Mouse (Mus musculus) hindlimb bud, embryonic 11.5 days (tissue): ENCODE data around the gene Bin2.
A peak's percentile ranks its signal among the peaks of the same experiment; 100 is the strongest.

Experiments used
- DNase-seq: peaks from one replicate; pipeline ENCODE4 v3.0.0-alpha.2; 2012; ENCODE audit warnings: low read depth, low spot score; ENCODE audit errors: extremely low spot score

Gene Bin2

DNA sequence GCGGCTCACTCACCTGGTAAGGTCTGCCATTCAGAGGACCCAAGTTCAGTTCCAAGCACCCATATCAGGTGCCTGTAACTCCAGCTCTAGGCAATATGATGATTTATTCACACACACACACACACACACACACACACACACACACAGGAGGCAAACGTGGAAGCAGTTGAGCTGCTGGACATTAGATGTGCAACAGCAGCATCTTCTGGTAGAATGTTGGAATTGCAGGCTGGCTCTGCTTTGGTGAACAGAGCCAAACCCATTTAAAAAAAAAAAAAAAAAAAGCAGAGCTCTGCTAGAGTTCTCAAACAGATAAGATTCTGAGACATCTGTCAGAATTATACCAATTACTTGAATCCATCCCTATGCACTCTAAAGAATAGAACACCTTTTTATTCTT is 13.7 kb upstream of the Bin2 start:
- peak; percentile 74 for DNase-seq

DNA sequence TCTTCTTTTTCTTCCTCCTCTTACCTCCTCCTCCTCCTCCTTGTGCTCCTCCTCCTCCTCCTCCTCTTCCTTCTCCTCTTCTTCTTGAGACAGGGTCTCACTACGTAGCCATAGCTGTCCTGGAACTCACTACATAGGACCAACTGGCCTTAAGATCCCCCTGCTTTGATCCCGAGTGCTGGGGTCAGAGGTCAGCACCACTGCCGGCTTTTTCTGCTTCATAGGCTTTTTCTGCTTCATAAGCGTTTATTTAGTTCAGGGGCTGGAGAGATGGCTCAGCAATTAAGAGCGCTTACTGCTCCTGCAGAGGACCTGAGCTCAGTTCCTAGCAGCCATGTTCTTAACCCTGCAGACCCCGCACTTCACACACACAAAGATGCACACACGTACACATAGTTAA is 12.4 kb upstream of the Bin2 start:
- DNase-seq: no peak

DNA sequence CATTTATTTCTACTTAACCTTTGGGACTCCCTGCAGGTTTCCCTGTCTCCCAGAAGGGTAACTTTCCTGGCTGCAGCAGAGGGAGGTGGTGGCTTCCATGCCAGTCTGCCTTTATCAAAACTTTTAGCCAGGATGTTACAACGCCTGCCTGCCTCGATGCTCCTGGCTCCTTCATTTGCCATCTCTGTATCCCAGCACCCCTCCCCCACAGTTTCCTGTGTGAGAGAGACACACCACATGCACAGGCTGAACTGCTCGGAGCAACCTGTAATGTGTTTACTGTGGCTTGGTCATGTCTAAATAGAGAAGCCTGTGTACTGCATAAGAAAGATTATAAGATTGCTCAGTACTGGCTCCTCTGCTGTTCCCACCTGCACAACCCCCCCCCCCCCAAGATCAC is 11.0 kb upstream of the Bin2 start:
- DNase-seq: no peak

DNA sequence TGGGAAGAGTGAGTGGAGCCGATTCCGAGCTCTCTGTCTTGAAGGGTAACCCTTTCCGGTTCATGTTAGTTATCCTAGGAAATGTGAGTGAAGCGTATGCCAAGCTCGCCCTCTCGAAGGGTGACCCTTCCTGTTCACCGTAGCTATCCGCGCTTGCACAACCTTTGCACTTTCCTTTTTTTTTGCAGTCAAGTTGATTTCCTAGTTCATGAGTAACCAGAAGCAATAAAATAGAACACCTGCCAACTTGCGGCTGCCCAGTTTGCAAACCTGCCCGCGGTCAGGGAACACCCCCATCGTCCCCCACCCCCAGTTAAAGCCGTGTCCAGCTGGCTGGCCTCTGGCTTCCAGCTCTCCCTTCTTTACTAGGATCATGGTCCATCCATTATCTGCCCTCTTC is 9.7 kb upstream of the Bin2 start:
- DNase-seq: no peak

DNA sequence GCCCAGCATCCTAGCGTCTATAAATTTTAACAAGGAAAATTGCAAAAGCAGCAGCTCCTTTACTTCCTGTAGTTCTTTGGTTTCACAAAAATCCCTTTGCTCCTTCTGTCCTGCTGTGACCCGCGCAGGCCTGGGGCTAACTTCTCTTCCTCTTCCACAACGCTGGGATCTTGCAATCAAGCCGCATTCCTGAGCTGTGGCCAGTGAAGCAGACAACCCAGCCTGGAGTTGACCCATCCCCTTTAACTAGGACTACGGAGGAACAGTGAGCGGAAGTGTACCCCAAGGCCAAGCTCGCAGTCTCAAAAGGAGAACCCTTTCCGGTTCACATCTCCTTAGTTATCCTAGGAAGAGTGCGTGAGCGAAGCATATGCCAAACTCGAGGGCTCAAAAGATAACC is 9.2 kb upstream of the Bin2 start:
- no peak for DNase-seq

DNA sequence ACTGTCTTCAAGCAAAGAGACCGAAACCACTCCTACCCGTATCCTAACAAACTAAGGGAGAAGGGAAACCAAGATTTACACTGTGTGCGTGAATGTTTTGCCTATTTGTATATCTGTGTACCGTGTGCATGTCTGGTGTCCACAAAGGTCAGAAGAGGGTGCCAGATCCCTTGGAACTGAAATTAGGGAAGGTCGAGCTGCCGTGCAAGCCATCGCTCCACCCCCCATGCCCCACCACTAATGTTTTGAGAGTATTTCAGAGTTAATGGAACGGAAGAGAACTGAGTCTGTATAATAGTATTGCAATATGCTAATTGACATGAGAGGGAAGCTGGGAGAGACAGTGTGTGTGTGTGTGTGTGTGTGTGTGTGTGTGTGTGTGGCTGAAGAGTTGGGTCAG is 8.3 kb upstream of the Bin2 start:
- DNase-seq: no peak

DNA sequence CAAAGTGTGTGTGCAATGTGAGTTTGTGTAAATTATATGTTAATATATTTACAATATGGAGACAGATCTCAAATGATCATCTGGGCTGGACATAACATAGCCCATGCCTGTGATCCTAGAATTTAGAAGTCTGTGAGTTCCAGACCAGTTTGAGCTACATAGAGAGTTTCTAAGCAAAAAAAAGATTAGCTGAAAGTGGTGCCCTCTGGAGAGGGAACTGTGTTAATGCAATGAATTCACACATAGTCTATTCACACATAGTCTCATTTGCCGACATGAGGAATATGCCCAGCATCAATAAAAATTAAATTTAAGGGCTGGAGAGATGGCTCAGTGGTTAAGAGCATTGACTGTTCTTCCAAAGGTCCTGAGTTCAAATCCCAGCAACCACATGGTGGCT is 7.2 kb upstream of the Bin2 start:
- no peak for DNase-seq

DNA sequence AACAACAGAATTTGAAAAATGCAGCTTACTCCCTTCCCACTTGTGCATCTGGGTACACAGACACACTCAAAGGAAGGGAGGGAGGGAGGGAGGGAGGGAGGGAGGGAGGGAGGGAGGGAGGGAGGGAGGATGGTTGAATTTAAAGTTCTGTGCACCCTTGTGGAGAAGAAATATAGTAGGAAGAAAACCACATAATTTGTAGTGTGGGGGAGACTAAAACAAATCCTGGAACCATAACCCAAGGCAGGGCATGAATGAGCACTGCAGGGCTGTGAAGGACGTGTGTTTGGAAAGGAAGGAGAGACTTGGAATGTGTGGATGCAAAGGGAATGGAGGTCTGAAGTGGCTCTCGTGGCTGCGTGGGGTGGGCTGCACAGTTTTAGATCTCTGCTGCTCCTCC is 6.1 kb upstream of the Bin2 start:
- no peak for DNase-seq

DNA sequence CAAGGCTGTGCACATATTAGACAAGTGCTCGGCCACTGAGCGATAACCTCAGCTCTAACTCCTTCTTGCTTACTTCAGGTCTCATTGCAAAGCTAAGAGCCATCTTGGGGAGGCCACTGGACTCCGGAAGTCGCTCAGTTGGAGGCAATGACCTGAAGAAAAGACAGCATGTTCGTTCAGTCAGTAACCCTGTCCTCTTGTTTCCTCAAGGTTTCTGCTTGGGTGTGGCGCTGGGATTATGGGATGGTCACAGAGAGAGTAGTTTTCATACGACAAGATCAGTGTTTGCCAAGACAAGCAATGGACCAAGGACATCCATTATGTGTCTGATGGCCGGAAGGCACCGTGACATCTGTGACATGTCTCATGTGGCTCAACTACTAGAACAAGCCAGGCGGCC is 5.2 kb upstream of the Bin2 start:
- DNase-seq: no peak

DNA sequence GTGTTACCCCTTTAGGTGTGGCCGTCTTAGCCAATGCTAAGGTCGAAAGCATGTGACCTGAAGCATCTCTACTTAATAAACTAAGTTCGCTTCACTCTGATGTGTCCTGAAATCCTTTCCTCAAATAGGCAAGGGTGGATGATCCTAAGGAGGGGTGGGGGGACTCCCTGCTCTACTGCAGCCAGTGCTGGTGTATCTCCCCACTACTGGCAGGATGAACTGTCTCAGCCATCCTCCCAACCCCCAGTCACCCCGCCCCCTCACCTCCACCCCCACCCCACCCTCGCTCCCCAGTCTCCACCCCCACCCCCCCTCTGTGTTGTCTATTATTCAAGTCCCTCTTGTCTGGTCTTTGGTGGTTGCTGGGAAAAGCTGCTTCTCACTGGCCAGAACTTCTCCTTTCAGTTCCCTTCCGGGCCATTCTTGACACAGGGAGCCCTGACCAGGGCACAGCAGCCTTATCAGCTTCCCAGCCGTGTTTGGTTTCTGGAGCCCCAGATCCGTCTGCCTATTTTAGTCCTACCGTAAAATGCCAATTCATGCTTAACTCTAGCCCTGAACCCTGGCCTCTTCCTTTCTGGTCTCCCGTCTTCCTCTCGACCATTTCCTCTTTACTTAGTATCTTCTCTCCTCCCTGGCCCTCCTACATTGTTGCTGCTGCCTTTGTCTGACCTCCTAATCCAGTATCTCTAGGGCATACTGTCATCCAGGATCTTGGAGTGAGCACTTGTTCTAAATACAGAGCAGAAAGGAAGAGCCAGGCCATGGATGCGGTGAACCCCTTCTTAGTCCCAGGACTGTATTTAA is 4.4 kb upstream of the Bin2 start:
- no peak for DNase-seq

DNA sequence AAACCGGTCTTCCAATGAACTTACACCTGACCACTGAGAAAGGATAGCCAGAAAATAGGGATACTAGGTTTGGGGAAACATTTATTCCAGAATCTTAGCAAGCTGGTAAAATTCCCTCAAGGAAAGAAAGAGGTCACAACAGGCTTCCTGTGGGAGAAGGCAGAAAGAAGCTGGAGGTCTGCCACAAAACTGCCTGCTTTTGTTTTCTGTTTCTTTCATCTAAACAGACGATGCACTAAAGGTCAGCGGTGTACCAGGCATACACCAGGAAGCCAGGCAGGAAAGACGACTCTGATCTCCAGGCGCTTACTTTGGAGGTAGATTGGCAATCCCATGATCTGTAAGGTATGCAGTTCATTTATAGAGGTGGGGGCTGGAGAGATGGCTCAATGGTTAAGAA is 1.5 kb upstream of the Bin2 start:
- DNase-seq: no peak

DNA sequence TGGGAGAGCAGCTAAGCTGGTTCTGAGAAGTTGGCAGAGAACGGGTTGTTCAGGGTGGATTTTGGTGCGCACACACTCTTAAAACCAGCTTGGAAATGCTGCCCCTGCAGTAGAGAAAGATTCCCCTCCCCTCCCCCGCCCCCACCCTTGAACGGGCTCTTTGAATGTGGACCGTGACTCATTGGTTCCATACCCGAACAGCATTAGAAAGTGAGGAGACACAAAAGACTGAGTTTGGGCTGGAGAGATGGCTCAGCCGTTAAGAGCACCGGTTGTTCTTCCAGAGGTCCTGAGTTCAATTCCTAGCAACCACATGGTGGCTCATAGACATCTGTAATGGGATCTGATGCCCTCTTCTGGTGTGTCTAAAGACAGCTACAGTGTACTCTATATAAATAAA is 651 bp upstream of the Bin2 start:
- DNase-seq: no peak

DNA sequence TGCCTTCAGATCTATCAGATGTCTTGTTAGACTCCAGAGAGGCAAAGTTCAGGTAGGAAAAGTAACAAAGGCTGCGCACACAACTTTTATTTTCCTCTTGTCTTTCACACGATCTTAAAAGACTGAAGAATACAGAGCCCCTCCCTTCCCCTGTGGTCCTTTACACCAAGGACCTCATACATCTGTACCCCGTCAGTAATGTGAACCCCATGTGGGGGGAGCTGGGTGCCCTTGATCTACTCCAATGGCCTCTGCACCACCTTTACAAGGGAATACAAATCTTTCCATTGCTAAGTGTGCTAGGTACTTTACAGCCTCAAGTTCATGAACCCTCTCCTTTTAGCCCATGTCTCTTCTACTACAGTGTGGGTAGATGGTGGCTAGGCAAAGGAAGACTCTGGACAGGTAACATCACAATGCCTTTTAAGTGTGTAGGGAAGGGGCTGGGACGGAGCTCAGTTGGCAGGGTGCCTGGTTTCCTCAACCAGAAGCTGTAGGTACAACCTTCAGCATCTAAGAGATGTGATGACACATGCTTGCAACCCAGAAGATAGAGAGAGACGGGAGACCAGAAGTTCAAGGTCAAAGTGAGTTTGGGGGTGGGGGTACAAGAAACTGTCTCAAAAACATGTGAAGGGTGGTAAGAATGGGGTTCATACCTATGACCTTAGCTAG is 1.3 kb downstream of the Bin2 start:
- DNase-seq: no peak

DNA sequence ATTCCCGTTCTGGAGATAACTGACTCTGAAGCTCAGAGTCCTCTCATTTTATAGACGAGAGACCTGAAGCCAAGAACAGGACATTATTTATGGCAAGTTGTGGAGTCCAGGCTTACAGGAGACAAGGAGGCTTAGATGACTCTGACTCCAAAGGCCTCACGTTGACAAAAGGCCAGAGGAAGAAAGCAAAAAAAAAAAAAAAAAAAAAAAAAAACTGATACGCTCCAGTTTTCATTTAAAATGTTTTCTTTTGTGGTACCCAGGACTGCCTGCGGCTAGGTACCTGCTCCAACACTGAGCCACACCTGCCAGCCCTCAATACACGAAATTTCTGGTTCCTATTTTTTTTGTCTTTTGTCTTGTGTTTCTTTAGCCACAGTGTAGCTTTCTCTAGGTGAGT is 1.9 kb downstream of the Bin2 start:
- DNase-seq: no peak

DNA sequence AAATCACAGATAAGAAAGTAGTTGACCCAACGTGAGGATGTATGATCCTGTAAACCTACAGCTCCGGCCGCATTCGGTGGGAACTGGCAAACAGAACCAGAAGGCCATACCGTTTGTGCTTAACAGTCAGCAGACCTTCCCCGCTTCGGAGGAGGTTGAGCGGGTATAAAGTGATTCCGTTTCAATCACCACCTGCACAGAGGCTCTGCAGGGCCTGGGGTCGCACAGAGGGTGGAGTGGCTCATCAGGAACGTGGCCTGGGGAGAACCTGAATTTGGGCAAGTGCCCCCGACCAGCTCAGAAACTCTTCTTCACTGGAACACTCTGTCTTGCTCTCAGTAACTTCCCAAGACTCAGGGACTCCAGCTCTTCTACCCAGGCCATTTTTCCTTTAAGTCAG is 2.5 kb downstream of the Bin2 start:
- no peak for DNase-seq

DNA sequence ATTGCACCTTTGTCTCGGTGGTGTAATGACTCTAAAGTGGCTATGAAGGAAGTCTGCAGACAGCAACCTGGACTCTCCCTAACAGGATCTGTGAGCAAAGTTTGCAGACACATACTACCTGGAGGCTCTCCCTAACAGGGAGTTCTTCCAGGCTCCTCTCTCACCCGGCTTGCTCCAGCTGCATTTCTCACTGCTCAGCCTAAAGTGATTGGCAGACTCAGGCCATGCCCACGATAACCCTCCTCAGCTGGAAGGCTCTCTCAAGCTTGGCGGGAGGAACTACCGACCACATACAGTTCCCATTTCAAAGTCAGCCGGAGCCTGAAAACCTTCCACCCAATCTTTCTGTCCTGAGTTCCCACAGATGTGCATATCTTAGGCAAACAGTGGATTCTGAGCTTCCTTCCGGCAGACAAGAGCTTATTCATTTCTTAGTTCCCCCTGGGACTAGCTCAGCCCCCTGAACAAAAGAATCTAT is 3.1 kb downstream of the Bin2 start:
- no peak for DNase-seq

DNA sequence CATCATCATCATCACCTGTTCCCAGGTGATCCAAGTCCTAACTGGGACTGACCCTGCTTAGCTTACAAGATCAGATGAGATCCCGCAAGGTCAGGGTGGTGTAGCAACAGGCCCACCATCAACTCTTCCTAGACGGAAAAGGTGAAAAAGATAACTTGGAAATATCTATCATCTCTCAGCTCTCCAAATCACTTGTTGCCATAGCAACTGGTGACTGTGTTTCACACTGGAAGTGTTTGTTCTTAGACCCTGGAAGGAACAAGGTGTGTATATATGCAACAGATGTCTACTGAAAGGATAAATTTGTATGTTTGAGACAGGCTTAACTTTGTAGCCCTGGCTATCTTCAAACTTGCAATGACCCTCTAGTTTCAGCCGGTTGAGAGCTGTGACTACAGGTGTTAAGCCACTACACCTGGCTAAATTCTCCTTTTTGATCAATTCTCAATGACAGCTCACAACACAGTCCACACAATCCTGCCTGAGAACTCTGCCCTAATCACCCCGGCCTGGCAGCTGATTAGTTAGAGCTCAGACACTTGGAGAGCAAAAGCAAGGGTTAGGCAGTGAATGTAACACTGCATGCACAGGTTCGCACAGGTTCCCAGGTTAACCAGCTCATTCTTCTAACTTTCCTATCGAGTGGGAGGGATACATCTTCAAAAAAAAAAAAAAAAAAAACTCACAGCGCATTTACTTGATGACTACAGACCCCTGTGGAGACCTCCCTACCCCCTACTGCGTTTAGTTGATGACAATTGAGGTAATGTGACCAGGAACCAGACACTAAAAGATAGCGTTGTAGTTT is 3.7 kb downstream of the Bin2 start:
- DNase-seq: no peak

DNA sequence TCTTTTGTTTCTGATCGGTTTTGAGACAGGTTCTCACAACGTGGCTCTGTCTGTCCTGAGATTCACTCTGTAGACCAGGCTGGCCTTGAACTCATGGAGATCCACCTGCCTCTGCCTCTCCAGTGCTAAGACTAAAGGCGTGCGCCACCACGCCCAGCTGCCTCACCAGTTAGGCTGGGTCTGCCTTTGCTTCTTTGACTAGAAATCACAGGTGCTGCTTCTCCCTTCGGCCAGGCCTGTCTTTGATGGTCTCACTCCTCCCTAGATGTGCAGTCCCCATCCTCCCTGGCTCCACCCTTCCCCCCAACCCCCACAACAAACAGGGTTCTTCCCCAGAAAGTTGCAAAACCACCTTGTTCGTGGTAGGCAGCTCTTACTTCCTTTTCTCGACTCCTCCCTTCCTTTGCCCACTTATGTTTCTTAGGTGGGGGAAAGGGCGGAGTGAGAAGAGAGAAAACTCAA is 4.5 kb downstream of the Bin2 start:
- DNase-seq: no peak

DNA sequence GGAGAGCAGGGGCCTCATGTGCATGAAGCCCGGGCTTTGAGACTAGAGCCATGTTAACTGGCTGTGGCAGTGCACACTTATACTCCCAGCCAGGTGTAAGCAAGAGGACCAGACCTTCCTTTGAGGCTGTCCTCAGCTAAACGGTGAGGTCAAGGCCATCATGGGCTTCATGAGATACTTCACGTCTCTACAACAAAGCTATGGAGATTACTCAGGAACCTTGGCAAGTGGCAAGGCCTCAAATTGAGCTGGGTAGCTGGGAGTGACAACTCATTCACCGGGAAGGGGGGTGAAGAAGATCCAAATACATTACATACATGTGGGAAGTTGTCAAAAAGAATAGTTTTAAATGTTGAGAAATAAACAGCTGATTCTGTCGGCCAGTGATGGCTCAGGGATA is 8.5 kb downstream of the Bin2 start:
- no peak for DNase-seq

DNA sequence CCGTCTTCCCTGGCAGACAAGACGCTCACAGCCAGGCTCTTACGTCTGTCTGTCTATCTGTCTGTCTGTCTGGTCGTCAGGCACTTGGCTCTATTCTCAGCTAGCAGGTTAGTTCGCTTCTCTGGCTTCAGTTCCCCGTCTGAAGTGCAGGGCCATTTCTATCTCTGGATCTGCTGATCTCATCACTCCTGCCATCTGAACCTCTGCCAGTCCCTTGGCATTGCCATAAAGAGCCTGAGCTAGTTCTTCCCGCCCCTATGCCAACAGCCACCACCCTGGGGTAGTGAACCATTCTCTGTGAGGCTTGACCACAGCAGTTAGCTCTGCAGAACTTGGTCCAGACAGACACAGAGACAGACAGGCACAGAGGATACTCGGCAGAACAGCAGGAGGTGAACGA is 9.0 kb downstream of the Bin2 start:
- DNase-seq: no peak

DNA sequence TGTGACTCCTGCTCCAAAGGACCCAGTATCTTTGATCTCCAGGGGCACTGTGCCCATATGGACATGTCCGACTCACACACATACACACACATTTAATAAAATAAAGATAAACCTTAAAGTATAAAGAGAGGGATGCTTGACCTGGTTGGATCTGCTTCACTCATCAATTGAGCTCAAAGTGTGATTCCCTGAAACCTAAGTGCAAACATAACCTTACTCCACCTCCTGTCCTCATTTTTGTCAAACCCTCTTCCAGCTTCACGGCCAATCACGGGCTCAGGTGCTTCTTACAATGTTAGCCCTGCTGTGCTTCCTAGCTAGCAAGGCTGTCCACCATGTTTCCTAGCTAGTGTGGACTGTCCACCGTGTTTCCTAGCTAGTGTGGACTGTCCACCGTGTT is 14.2 kb downstream of the Bin2 start:
- DNase-seq: no peak

DNA sequence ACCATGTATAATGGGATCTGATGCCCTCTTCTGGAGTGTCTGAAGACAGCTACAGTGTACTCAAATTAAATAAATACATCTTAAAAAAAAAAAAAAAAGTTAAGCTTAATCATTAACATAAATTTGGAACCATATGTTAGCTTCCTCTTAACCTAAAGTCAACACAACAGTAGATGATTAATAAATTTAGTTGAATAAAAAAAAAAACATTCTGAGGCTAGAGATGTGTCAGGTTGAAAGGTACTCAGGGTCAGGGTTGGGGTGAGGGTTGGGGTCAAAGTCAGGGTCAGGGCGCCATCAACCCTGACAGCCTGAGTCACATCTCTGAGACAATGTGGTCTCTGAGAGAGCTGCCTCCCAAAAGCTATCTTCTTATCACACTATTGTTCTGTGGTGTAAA is 15.1 kb downstream of the Bin2 start:
- DNase-seq: no peak
